12 mouse cellular contexts compared by ENCODE assay signal in the genomic region with DNA sequence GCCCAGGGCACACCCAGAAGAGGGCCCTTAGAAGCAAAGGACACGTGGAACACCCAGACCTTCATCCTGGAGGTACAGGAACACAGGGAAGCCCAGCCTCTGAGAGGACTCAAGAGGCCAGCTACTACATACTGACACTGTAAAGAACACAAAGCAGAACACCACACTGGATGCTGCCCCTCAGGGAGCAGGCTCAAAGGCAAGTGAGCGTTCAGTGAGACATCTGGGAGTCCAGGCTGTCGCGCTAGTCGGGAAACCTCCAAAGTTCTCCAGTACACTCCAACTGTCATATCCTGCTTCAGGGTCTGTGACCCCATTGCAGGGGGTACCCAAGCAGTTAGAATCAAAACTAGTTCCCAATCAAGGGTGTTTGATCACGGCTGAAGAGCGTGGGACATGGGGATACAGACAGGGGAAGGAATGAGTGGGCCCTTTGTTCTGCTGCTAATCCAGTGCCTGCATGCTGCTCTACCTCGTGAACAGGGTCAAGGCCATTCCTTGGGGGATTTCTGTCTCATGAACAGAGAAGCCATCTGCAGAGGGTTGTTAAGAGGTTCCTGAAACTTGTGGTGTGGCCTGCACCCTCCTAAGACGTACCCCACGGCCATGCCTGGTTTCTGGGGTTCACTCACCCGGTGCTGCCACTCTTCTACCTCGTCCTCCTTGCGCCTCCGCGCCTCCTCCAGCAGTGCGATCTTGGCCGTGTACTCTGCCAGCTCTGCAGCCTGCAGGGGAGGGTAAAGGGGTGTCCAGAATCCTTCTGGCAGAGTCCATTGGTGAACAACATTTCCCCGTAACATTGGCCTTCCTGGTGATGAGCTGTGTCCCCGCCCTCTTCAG. TPM values are rescaled to one million over a fixed set of nuclear protein-coding genes. Genes with fewer than 3 reads are reported as not detected.
DNase-seq lines count a peak whose midpoint lies in the region; ATAC-seq lines count a peak whose summit lies in the region.
"Had no signal": no experiment of that assay in that cellular context is flagged by ENCODE, and none has a peak within 500 bp of the region (broad histone marks: within the 10 kb centered on the region; RNA-seq: fewer than 3 reads in every experiment).

No protein-coding gene starts in this region.

- peaks cover 30% of the 10 kb centered on the region for H3K4me1 ChIP-seq in kidney, embryonic 14.5 days (ENCODE audit: control insufficient read depth, insufficient read depth, low read length)
- H3K4me1 ChIP-seq in forebrain, embryonic 14.5 days (ENCODE audit: control insufficient read depth, insufficient read depth, low read length), result peaks cover 20% of the 10 kb centered on the region
- peaks cover 58% of the 10 kb centered on the region for H3K4me1 ChIP-seq in limb, embryonic 10.5 days

- peaks cover 39% of the 10 kb centered on the region for H3K36me3 ChIP-seq in kidney, embryonic 14.5 days (ENCODE audit: control insufficient read depth, insufficient read depth, low read length)
- H3K36me3 ChIP-seq in forebrain, embryonic 14.5 days (ENCODE audit: control insufficient read depth, insufficient read depth, low read length), result peaks cover 44% of the 10 kb centered on the region
- peaks cover 29% of the 10 kb centered on the region for H3K36me3 ChIP-seq in limb, embryonic 10.5 days

- 89% methylated on average over 19 of the region's 19 CpGs for WGBS in kidney, embryonic 14.5 days
- 79% methylated on average over 19 of the region's 19 CpGs for WGBS in forebrain, embryonic 14.5 days
- 91% methylated on average over 19 of the region's 19 CpGs for WGBS in limb, embryonic 10.5 days

- H3K4me3 ChIP-seq in kidney, embryonic 14.5 days (ENCODE audit: low read length), result no peak overlapping the region
- H3K4me3 ChIP-seq in forebrain, embryonic 14.5 days (ENCODE audit: low read depth, low read length), result no peak overlapping the region
- no peak overlapping the region for H3K4me3 ChIP-seq in limb, embryonic 10.5 days
- H3K4me3 ChIP-seq: left cerebral cortex, adult 2 months had no signal

- peak; percentile 1 for DNase-seq in kidney, postnatal 14 days
- peak; percentile 6 for DNase-seq in thymus, postnatal 25 days
- DNase-seq in thymus, postnatal 0 days (ENCODE audit: low spot score), result no peak
- DNase-seq in forebrain, embryonic 14.5 days (ENCODE audit: low spot score), result no peak
- DNase-seq in limb, embryonic 10.5 days (ENCODE audit: low spot score), result peak; percentile 21
- DNase-seq: cerebellum, adult 8-10 months had no signal

- H3K27me3 ChIP-seq in kidney, embryonic 14.5 days (ENCODE audit: control insufficient read depth, insufficient read depth, low read length), result no peaks in the 10 kb centered on the region
- H3K27me3 ChIP-seq in forebrain, embryonic 14.5 days (replicated peaks; ENCODE audit: control insufficient read depth, insufficient read depth, low read length), result no peaks in the 10 kb centered on the region
- H3K27me3 ChIP-seq in limb, embryonic 10.5 days (ENCODE audit: low read depth, poor library complexity, severe bottlenecking), result no peaks in the 10 kb centered on the region

- no peak overlapping the region for H3K9ac ChIP-seq in kidney, embryonic 14.5 days (ENCODE audit: low read depth, low read length)
- H3K9ac ChIP-seq in forebrain, embryonic 14.5 days (ENCODE audit: low read length), result no peak overlapping the region
- H3K9ac ChIP-seq: liver, embryonic 14.5 days had no signal

- no peaks in the 10 kb centered on the region for H3K9me3 ChIP-seq in kidney, embryonic 14.5 days (ENCODE audit: control insufficient read depth, low read length)
- H3K9me3 ChIP-seq in forebrain, embryonic 14.5 days (replicated peaks; ENCODE audit: control insufficient read depth, low read length), result no peaks in the 10 kb centered on the region
- no peaks in the 10 kb centered on the region for H3K9me3 ChIP-seq in limb, embryonic 10.5 days (replicated peaks)

- no peak for ATAC-seq in kidney, embryonic 14.5 days (ENCODE audit: low FRiP score, low TSS enrichment)
- no peak for ATAC-seq in forebrain, embryonic 14.5 days
- ATAC-seq in CD4-positive, CD25-positive, alpha-beta regulatory T cell, adult 4 months, result no peak
- no peak for ATAC-seq in megakaryocyte-erythroid progenitor cell, adult 5-6 weeks (replicated peaks; ENCODE audit: low FRiP score, low TSS enrichment, poor library complexity, severe bottlenecking)

- H3K4me2 ChIP-seq in kidney, embryonic 14.5 days (replicated peaks; ENCODE audit: low read depth, low read length), result no peak overlapping the region
- no peak overlapping the region for H3K4me2 ChIP-seq in forebrain, embryonic 14.5 days (ENCODE audit: low read length)

- no peak overlapping the region for H3K27ac ChIP-seq in kidney, embryonic 14.5 days (ENCODE audit: low read depth, low read length)
- H3K27ac ChIP-seq in forebrain, embryonic 14.5 days (ENCODE audit: low read depth, low read length), result peak overlapping the region; percentile 36
- H3K27ac ChIP-seq in limb, embryonic 10.5 days, result peak overlapping the region; percentile 27; the same call in 1 of the 2 replicates
- H3K27ac ChIP-seq: kidney, postnatal 0 days; left cerebral cortex, adult 2 months; liver, embryonic 14.5 days had no signal

RNA-seq across cellular contexts. Expression of gene Ezr, which starts 42.0 kb away (rescaled TPM):
- 96.7 and 158 TPM in 2 replicates for polyA plus RNA-seq in kidney, embryonic 14.5 days (2014; fragmentation: Nextera tagmentation; extraction: Ambion mirVana)
- polyA plus RNA-seq in thymus, postnatal 0 days (2015; fragmentation: Nextera tagmentation; extraction: Ambion mirVana), result 385 and 387 TPM in 2 replicates
- polyA plus RNA-seq in forebrain, embryonic 14.5 days (2014; fragmentation: Nextera tagmentation; extraction: Ambion mirVana), result 94.0 and 101 TPM in 2 replicates
- 24.8 and 26.2 TPM in 2 replicates for polyA plus RNA-seq in limb, embryonic 10.5 days (2016; fragmentation: Nextera tagmentation; extraction: Ambion mirVana)
- 100 to 1,000 TPM; 110 to 136 TPM for polyA plus RNA-seq in CD4-positive, CD25-positive, alpha-beta regulatory T cell, adult 4 months (2017; shearing (Covaris generic))
- total RNA-seq in megakaryocyte-erythroid progenitor cell, adult 5-6 weeks (2014; fragmentation: Nextera tagmentation), result 82.2 and 85.0 TPM in 2 replicates
- total RNA-seq in megakaryocyte-erythroid progenitor cell, adult 5-6 weeks (2017), result 161 and 203 TPM in 2 replicates

Comparison
In these comparisons a context has a peak if more than half of its experiments do, and no peak if none do; other contexts are left out.
1. DNase-seq: peak in kidney, postnatal 14 days (single experiment), thymus, postnatal 25 days (single experiment) and limb, embryonic 10.5 days (single experiment); none in thymus, postnatal 0 days (single experiment) and forebrain, embryonic 14.5 days (single experiment).